Mouse (Mus musculus) left cerebral cortex, postnatal 10 days (tissue): Measurements from ENCODE around the gene Crb3. TPM values are rescaled to one million over a fixed set of nuclear protein-coding genes. Genes with fewer than 3 reads are reported as not detected.
A peak's percentile ranks its signal among the peaks of the same experiment; 100 is the strongest.

ENCODE experiments used
- DNase-seq, 2 experiments: peaks; one replicate each; pipeline ENCODE4 v3.0.0; 2021 to 2022; ENCODE audit warnings: low spot score in 2 of 2, mixed read lengths in 1 of 2; ENCODE audit errors: extremely low spot score in 1 of 2
- intact Hi-C: fragments of 180-260 bp; cut with DNase I; formaldehyde crosslinking; loops from one replicate; pipeline ENCODE4 v1.15.1; 2025
- total RNA-seq, 2 experiments: library from RNA; stranded (reverse); gene quantifications; 2 replicates each; pipeline ENCODE4 v1.2.3; 2021

Crb3 gene
- total RNA-seq, 2 experiments from 2014 or later = 0.47 TPM; not detected in 1

DNA sequence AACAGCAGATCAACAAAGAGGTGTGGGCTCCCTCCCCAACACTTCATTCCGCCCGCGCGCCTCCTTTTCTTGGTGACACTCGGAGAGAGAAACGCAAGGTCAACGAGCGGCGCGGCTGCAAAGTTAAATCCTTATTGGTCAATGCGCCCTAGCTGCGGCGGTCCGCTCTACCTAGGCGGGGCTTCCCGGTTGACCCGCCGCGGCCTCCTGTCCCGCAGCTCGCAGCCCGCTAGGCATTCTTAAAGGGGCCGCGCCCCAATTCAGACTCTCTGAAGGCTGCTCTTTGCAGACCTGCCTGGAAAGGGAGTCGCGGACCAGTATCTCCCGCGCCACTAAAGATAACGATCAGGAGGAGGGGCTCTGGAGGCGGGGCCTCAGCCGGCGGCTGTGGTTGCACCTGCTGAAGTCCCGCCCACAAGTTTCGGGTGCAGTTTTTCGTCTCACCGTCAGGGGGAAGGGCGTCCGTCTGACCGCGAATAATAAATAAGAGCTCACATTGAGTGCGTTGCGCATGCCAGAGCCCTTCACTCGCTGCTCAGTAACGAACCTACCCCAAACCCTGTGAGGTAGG, 1.4 kb downstream of the Crb3 start:
- intact Hi-C loops = no loop called here
- DNase-seq = peak; percentile 92 to 96

DNA sequence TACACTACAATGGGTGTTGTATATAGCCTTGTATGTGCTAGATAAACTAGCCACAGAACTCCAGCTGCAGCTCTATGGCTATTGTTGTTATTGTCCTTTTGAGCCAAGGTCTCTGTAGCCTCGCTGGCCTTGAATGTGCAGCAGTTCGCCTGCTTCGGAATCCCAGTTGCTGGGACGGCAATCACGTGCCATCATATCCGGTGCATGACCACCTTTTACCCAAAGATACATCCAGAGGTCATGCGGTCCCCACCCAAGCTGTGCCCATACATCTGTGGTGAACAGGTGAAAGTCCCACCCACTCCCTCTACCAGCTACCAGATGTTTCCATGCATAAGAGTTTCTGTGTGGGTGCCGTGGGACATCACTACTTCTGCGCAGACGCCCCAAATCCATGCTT, 2.2 kb downstream of the Crb3 start:
- intact Hi-C loops = no loop called here
- DNase-seq = no peak

DNA sequence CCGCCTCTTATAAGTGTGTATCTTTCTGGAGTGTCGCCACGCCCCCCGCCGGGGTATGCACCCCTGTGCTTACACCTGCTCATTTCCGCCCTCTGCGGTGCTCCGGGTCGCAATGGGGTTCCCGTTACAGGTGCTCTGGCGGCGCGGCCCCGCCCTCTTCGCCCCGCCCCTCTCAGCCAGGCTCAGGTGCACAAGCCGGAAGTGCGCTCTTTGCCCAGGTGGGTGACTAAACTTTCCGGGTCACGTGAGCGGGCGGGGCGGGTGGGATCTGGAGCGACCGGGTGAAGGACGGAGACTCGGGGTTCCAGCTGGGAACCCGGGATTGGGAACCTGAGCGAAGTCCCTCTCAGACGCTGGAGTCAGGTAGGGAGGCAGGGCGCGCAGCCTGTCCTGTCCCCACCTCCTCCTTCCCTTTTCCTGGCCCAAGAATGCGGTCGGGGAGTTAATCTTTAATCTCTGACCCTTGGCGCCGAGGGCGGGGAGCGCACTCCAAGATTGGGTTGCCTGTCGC, 3.2 kb downstream of the Crb3 start:
- peak in 1 of 2 experiments; percentile 53 for DNase-seq

DNA sequence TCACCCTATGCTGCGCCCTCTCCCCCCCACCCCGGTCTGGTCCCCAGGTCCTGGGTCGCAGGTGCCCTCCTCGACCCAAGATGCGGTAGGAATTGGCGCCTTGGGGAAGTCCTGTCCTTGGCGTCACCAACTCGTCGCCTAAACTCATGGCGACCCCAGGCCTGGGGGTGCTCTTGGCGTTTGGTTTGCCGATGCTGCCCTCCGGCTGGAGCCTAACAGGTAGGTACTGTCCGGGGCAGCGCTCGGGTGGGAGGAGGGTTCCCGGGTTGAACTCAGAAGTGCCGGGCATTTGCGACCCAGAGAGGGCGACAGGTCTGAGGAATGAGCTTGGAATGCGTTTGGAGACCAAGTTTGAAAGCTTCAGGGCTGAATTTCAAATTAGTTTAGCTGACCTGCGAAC, 3.6 kb downstream of the Crb3 start:
- DNase-seq = no peak
- intact Hi-C loops = no loop called here

More for the DNA sequence above, 3.2 kb downstream of the Crb3 start:
- intact Hi-C loops = no loop called here

DNA sequence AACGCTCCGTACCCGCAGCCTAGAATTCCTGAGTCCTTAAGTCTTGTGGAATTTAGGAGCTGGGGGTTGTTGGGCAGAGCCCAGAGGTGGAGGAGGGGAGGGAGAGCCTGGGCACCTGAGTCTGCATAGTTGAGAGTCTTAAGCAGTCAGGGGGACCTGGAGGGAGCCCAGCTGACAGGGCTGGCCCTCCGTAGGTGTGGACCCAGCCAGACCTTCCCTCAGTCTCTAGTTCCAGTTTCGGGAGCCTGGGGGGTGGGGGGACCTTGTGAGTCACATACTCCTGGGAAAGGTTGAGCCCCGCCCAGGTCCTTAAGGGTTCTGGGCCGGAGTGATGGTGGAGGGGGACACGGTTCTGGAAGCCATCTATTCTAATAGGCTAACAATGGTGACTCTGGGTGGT, 4.1 kb downstream of the Crb3 start:
- no peak for DNase-seq
- intact Hi-C loops = no loop called here

DNA sequence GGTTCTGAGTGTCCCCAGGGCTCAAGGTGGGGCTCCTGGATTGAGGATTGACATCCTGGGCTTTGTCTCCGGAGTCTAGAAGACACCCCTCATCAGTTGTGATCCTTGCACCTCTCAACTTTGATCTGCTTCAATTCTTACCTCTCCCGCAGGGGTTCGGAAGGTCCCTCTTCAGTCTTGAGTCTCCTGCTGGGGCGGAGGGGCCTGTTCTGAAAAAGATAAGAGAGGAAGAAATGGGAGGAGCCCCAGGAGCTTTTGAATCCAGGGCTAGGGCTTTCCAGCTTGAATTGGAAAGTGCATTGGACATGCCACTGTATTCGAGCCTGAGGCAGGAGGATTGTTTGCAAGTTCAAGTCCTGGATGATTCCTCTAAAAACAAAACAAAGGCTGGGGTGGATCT, 8.0 kb downstream of the Crb3 start:
- DNase-seq = no peak
- intact Hi-C loops = no loop called here

DNA sequence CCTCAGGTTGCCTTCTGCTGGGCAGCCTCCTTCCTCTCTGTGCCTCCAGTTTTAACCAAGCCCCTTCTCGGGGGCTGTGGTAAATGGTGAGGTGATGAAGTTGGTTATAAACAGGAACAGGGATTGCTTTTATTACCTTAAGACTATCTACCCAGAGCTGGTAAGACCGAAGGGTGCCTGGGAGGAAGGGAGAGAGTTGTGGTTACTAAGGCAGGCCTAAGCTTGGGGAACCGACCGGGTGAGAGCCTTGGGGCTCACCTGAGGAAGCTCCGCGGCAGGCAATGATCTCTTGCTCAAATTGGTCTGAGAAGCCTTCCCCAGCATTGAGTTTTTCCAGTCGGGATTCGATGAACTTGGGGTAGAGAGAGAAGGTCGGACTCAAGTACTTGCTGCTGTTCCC, 11.4 kb downstream of the Crb3 start:
- intact Hi-C loops = no loop called here
- DNase-seq = no peak

DNA sequence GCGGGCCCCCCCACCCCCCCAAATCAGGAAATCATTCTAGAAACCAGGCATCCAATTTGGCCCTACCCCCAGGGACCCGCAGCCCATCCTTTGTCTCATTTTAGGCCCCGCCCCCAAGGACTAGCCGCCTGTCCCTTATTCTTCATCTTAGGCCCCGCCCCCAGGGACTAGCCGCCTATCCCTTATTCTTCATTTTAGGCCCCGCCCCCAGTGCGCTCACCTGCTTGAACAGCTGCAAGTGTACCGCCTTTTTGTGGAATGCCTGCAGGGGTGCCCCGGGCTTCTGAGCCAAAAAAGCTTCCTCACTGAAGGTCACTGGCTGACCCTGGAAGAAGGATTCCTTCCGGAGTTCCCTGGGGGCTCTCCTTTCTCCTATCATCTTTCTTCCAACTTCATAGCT, 11.8 kb downstream of the Crb3 start:
- intact Hi-C loops = no loop called here
- no peak for DNase-seq

DNA sequence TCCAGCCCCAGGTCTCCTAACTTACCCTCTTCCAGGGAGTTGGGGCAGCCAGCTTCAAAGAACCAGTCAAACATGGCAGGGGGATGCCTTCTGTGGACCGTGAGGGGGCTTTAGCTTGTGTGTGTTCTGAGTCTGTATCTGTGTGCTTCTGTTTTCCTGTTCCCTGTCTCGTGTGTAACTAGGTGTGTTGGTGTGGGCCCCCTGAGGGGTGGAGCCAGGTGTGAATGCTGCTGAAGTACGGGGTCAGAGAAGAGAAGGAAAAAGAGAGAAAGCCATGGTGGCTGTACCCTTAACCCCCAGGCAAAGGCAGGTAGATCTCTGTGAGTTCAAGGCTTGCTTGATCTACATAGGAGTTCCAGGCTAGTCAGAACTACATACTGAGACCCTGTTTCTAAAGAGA, 18.0 kb downstream of the Crb3 start:
- no peak for DNase-seq
- intact Hi-C loops = no loop called here

DNA sequence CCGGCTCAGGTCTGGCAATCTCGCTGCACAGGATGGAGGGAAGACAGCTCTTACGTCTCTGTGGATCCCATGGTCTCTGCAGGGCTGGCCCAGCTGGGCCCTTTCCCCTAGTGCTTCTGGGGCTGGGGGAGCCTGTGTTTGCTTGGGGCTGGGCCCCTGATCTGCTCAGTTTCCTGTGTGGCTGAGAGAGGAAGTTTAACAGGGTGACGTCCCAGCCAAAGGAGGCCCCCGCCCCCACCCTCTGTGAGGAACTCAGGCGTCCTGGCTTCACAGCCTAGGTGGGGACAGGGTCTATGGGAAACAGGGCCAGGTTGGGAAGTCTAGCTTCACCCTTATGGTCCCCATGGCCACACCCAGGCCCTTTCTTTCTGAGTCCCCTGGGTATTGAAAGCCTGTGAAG, 19.4 kb downstream of the Crb3 start, which contains the start of gene Dennd1c:
Dennd1c (minus strand) TSS at position 179 of the 400 bp plus-strand sequence.
- no peak for DNase-seq
- intact Hi-C loops = no loop called here

DNA sequence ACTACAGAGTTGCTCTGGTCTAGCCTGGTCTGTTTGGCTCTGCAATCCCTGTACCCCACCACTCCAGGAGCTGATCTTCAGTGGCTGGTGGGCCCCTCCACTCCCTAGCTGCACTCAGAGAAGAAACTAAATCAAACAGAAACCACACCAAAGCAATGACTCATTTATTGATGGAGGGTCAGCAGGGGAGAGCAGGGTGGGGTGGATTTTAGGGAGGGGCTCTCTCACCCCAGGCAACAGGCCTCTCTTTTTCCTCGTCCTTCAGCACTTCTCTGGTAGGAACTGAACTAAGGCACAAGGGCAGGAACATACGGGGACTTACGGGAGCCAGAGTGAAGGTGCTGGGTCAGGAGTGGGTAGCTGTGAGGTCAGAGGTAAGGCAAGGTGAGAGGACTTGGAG, 21.0 kb downstream of the Crb3 start:
- intact Hi-C loops = loop anchor here (10.0 kb wide), 1 partner anchor 275 kb away; no protein-coding TSS in a partner anchor
- DNase-seq = no peak

DNA sequence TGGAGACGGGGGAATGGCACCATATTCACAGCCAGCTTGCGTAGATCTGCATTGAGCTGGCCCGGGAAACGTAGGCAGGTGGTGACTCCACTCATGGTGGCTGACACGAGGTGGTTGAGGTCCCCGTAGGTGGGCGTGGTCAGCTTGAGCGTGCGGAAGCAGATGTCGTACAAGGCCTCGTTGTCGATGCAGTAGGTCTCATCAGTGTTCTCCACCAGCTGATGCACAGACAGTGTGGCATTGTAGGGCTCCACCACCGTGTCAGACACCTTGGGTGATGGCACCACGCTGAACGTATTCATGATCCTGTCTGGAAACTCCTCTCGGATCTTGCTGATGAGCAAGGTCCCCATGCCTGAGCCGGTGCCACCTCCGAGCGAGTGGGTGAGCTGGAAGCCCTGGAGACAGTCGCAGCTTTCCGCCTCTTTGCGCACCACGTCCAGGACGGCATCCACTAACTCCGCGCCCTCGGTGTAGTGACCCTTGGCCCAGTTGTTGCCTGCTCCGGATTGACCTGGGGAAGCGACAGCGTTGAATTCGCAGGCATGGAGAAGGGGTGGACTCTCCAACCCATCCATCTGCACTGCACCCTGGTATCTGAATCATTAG, 22.4 kb downstream of the Crb3 start:
- intact Hi-C loops = loop anchor here (10.0 kb wide), 1 partner anchor 277 kb away; no protein-coding TSS in a partner anchor
- no peak for DNase-seq

DNA sequence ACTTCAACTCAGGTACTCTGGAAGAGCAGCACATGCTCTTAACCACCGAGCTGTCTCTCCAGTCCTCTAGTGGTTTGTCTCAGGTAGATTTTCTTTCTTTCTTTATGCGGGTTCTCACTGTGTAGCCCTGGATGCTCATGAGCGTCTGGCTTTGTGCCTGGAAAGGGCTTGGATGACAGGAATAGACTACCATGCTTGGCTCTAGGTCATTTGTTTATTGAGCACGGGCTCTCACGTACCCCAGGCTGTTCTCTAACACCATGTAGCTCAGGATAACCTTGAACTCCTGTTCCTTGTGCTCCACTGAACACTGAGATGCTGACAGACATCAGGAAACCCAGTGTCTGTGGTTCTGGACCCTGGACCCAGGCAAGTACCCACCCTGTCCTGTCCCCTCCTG, 23.6 kb downstream of the Crb3 start:
- intact Hi-C loops = loop anchor here (10.0 kb wide), 1 partner anchor 278 kb away; no protein-coding TSS in a partner anchor
- DNase-seq = no peak

DNA sequence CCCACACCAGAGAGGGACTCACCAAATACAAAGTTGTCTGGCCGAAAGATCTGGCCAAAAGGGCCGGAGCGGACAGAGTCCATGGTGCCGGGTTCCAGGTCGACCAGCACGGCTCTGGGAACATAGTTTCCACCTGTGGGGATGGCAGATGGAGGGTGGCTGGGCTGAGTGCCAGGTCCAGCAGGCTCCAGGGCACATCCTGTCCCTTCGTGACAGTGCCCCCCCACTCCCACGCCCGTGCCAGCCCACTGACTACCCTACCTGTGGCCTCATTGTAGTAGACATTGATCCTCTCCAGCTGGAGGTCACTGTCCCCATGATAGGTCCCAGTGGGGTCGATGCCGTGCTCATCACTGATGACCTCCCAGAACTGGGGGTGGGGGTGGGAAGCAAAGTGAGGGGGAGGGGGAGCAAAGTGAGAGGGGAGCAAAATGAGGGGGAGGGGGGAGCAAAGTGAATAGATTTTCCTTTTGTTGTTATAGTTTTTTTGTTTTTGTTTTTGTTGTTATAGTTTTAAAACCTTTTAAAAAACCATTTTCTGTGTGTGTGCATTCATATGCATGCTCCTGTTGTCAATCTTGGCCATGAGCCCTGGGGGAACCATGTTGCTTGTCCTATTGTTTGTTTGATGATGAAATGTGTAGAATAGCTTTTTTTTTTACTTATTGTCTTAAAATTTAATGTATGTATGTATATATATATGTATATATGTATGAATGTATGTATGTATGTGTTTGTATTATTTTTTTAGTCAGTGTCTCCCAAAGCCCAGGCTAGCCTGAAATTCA, 27.3 kb downstream of the Crb3 start:
- peak in 1 of 2 experiments; percentile 60 for DNase-seq
- intact Hi-C loops = loop anchor here (10.0 kb wide), 1 partner anchor 281 kb away; no protein-coding TSS in a partner anchor

DNA sequence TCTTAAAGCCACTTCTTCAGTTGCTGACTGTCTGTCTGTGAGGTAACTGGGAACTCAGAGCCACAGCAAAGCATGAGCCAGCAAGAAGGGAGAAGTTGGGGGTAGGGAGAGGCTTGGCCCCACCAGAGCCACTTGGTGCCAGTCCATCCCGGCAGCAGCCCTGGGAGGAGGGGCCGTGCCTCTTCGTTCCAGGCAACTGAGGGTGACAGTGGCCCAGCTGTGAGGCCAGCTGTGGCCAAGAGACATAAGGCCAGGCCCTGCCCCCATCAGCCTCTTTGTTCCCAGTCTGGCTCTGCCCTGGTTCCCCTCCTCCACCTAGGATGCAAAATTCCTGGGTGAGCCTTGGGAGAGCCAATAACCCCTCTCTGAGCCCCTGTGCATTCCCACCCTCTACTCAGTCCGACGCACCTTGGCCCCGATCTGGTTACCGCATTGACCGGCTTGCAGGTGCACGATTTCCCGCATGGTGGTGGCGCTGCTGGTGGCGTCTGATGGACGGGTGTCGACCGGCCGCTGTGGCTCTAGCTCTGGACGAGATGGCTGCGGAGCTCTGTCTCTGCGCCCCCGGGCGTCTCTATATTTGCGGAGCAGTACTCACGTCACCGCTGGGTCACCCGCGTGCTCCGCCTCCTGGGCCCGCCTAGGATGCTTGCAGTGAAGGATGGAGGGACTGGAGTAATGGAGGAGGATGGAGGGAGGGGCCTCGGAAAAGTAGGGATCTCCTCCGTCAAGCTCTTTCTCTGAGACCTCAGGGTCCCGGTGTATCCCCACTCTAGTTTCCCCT, 28.3 kb downstream of the Crb3 start, which contains the start of gene Tubb4a:
Tubb4a (minus strand) TSS at position 734 of the 784 bp plus-strand sequence.
- intact Hi-C loops = loop anchor here (10.0 kb wide), 1 partner anchor 282 kb away; no protein-coding TSS in a partner anchor

DNA sequence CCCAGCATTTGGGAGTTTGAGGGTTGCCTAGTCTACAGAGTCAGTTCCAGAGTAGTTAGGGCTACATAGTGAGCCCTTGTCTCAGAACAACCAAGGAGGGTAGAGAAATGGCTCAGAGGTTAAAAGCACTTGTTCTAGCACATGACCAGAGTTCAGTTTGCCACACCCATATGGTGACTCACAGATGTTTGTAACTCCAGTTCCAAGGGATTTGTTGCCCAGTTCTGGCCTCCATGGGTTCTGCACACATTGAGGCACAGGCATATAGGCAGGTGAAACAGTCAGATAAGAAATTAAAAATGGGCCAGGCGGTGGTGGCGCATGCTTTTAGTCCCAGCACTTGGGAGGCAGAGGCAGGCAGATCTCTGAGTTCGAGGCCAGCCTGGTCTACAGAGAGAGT, 35.3 kb downstream of the Crb3 start:
- intact Hi-C loops = no loop called here
- no peak for DNase-seq

More for the DNA sequence above, 28.3 kb downstream of the Crb3 start, which contains the start of gene Tubb4a:
- DNase-seq = peak; percentile 83 to 89

DNA sequence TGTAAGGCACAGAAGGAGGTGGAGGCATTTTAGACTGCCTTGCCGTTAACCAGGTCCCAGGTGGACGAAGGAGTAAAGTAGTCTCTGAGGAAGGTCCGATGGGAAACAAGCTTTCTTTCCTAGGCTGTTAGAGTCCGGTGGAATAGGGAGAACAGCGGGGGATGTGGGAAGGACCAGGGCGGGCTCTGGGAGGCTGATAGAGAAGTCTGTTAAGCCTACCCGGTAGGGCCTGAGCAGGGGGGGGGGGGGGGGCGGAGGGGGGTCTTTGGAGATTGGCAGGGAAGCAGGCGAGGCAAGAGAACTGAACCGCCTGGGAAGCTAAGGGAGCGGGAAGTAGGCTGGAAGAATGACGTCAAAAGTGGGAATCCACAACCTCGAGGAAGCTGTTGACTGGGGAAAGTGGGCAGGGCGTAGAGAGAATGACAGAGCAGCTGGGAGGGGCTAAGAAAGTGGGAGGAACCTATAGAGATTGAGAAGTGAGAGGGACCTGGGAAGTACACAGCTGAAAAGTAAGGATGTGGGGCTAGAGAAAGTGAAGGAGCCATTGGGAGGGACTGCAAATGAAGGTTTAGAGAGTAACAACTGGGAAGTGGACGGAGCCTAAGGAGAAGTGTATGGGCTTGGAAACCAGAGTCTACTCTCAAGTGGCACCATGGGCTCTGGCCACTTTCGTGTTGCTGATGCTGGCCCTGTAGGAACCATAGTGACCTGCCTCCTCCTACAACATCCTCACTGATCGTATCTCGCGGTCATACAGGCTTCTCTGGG, 37.1 kb downstream of the Crb3 start:
- DNase-seq = peak in 1 of 2 experiments; percentile 60
- intact Hi-C loops = loop anchor here (1.0 to 2.0 kb wide), 2 partner anchors 71 to 239 kb away; no protein-coding TSS in a partner anchor

DNA sequence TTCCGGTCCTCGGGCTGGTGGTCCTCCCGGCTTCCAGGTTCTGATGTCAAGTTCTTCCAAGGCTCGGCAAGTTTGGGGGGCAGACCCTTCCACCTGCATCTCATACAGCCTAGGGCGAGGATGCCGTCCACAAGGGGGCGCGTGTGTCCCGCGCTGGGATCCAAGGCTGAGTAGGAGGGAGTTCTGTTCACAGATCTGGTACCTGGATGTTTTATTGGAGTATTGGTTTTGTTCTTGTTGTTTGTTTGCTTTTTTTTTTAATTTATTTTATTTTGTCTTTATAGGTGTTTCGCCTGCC, 37.7 kb downstream of the Crb3 start:
- peak; percentile 71 to 86 for DNase-seq
- intact Hi-C loops = loop anchor here (1.0 to 2.0 kb wide), 2 partner anchors 71 to 238 kb away; no protein-coding TSS in a partner anchor
